Mouse (Mus musculus): Measurements from ENCODE around the gene Kif1c.

The Kif1c gene

DNA sequence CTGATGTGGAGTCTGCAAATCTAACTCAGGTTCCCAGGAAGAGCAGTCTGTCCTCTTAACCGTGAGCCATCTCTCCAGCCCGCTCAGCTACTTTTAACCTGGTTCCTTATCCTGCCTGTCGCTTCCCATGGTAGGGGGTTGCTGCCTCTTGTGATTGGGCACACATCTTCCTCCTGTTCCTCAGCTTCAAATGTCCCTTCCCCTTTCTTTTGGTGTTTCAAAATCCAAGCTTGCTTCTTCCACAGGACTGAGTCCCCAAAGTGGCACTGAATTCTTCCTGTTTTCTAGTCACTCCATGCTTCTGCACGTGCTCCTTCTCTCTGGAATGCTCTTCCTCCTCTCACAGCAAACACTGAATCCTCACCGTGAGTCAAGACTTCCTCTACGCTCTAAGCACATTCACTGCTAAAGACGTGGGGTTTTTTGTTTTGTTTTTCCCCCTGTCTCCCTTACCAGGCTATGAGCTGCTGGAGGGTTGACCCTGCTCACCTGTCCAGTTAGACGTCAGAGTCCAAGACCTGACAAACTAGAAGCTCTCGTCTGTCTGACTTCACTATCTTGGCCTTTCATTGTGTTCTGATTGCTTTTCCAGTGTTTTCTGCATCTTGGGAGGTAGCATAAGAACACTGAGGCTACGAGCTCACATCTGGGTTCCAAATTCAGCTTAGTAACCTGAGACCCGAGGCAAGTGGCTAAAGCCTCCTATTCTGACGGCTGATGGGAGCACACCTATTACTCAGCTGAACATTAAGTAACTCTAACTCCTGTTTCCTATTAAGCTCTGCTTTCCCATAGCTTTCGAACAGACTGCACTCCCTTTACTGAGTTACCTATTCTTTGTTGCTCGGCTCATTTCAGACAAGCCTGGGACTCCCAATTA, 32.8 kb upstream of the Kif1c start:
- DNase-seq (ENCODE audit: extremely low spot score) = no peak

DNA sequence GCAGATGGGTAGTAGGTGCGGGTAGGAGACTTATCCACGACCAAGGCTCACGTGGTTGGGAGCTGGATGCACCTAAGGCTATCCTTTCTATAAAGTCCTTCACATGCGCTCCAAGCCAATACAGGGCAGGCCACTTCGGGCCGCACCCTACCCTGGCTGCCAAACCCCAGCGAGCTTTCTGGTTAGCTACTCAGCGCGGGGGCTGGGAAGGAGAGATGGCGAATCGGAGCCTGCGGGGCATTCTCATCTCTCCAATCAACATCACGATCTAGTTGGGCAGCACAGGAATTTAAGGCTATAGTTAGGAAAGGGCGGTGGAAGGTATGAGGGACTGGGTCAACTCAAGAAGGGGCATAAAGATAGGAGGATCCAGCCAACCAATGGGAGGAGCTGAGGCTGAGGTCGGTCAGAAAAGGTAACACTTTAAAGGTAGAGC, 32.0 kb upstream of the Kif1c start:
- no peak for DNase-seq (ENCODE audit: extremely low spot score)

DNA sequence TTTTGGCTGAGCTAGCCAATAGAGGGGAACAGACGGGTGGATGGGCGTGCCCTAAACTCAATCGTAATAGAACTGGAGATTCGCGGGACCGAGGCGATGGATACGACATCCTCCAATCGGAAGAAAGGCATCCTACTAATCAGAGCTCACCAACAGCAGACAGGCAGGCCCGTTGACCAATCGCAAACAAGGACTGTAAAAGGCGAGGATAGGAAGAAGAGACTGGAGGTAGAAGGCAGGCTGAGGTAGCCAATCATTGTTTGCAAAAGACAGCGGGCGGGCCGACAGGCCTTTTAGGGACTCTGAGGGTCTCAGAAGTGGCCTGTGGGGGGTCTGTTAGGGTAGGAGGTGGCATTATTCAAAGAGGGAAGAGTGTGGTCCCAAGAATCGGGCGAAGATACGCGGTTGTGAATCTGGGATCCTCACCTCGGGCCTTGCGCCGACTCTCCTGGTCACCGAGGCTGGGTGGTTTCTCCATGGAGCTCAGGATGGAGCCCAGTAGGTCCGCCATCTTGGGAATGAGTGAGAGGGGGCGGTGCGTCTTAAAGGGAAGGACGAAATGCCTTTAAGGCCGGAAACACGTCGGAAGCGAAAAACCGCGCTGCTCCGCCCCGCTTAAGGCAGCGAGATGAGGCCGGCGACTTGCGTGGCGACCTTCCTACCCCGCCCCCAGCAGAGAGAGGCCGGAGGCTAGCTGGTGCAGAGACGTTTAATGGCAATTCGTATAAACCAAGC, 31.4 kb upstream of the Kif1c start, which contains the start of gene Spag7:
TSS of gene Spag7 (minus strand) at position 646 of the 735 bp plus-strand sequence.
- DNase-seq (ENCODE audit: extremely low spot score) = peak; percentile 96

DNA sequence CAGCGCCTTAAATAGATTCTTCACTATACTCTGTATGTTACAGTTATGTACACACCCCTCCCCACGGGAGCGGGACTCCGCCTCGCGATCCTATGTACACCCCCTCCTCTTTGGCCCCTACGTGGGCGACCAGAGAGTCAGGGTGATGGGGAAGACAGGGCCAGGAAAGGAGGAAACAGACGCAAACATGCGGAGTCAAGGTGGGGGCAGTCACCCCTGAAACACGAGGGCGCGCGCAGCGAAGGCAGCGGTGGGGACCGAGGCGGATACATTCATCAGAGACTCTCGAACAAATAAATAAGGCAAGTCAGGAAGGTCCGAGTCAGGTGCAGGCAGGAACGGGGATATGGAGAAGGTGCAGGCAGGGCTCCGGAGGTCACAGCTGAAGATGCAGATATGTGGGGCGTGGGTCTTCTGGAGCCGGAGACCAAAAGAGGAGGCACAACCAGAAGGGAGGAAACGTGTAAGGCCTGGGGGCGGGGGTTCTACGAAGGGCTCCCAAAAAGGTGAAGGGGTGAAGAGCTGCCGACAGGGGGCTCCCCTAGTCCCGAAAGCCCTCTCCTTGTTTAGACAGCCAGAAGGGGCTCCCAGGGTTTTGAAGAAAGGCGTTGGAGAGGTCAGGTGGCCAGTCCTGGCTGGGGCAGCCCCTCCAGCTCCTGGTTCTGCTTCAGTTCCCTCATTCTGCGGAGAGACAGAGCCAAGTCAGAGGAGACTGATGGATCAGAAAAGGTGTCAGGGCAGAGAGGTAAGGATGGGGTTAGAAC, 30.6 kb upstream of the Kif1c start:
- peak; percentile 87 for DNase-seq (ENCODE audit: extremely low spot score)

DNA sequence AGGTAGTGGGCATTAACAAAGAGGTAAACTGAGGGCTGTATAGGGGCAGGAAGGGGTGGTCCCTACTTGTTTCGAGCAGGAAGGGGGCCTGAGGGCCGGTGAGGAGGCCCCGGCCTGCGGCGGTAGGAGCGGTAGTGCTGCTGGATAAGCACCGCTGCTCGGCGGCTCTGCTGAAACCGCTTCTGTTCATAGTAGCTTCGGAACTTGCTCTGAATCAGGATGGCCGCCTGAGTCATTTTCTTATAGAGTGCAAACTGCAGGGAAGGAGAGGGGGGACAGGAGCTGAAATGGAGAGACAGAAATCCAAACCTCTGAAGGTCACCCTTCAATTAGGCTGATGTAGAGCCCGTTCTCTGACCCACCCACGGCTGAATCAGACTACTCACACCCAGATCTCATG, 29.9 kb upstream of the Kif1c start:
- no peak for DNase-seq (ENCODE audit: extremely low spot score)

DNA sequence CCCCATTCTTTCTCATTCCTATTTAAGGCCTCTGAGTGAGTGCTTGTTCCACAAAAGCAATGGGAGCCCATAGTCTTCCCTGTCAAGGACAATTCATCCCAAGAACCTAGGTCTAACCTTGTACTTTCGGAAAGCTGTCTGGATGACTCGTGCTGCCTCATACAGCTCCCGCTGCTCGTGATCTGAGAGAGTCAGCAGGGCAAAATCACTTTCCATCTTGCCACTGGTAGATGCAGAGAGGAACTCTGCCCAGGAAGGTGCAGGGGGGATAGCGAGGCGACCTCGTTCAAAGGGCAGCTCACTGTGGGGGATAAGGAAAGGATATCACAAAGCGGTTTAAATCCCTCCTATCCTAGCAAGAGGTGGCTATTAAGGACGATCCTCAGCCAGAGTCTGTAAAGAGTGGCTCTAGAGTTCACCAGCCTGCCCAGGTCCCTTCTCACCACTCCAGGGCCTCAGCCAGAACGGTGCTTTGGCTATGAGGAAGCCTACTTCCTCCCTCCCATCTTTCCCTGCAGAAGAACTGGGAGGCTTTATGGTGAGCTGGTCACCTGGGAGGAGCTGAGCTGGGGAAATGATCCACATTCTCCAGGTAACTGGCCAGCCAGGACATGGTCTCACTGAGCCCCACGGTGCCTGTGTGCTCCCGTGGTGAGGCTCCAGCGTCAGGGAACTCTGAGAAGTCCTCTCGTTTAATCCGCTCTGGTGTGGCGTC, 28.9 kb upstream of the Kif1c start:
- DNase-seq (ENCODE audit: extremely low spot score) = no peak

DNA sequence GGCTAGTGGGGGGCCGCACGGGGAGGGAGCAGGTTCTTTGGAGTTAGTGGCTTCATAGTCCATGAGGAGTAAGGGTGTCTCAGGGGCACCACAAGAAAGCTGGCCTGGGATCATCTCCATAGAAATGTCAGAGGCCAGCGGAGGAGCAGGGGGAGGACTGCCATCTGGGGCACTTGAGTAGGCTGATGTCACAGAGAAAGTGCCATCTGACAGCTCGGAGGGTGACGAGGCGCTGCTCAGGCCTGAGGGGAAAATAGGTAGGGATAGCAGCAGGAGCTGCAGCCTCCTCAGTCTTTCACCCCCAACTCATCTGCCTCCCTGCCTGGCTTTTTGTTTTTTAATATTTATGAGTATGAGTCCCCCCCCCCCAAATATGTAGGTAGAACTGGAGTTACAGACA, 26.3 kb upstream of the Kif1c start:
- no peak for DNase-seq (ENCODE audit: extremely low spot score)

DNA sequence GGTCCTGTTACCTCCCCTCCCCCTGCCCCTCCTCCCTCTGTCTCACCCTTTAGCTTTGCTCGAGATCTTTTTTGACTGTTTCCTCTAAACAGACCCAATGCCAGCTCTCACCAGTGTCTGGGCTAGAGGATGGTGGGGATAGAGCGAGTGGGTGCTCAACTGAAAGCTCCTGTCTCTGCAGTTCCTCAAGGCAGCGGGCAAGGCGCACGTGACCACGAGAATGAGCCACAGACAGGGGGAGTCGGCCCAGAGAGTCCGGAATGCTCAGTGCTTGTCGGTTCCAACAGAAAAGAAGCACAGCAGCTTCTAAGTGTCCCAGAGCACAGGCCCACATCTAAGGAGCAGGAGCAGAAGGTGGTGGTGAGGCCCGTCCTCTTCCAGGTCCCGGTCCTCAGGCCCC, 25.8 kb upstream of the Kif1c start:
- DNase-seq (ENCODE audit: extremely low spot score) = no peak

DNA sequence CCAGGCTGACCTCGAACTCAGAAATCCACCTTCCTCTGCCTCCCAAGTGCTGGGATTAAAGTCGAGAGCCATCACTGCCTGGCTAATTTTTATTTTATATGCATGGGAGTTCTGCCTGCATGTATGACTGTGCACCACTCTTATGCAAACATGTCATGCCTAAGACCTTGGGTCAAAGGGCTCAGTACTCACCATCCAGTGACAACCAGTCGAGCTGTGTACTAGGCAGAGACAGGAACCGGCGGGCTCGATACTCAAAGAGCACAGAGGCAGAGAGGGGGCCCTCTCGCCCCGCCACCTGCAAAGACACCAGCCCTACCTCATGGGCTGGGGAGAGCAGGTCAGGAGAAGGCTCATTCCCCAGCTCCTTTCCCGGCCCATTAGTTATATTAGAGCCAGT, 22.3 kb upstream of the Kif1c start:
- no peak for DNase-seq (ENCODE audit: extremely low spot score)

DNA sequence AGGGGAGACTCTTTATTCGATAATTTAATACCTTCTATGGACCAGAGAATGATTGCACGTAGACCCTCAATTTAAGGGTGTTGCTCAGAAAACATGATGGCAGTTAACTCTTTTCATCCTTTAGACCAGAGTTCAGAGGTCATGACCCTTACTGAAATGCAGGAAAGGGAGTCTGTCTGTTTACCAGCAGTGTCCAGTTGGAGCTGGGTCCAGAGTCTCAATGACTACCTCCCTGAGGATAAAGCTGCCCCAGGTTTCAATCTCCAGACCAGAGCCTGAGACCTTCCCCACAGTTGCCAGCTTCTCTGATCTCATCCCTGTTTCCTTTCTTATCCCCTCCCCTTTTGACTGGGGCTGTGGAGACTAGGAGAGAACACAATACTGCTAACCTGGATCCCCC, 21.8 kb upstream of the Kif1c start:
- DNase-seq (ENCODE audit: extremely low spot score) = no peak

DNA sequence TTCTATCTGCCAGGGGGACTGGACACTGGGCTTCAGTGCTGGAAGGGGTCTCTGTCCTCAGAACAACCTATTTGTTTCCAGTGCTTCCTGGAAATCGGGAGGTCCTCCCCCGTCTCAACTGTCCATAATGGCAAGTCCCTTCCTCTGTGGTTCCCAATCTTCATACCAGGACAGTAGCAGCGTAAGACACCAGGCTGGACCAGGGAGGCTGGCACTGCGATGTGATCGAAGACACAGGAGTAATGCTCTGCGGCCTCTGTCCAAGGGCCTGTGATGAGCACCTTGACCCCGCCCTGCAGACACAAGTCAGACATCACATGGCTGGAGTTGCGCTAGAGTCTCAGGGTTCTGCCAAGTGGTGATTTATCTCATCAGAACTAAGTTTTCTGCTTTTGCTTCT, 21.0 kb upstream of the Kif1c start:
- DNase-seq (ENCODE audit: extremely low spot score) = no peak

DNA sequence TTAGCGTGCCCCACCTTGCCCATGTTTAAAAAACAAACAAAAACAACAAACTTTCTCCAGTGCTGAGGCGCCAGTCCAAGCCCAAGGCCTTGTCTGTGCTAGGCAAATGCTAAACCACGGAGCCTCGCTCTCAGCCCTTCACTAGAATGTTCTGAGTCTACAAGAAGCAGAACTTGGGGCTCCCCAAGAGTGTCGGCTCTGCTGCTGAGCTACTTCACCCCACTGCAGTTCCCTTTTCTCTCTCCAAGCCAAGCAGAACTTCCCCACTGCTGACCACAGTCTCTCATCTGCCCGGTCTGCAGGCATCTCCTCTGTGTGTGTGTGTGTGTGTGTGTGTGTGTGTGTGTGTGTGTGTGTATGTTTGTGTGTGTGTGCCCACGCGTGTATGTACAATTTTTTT, 20.5 kb upstream of the Kif1c start:
- DNase-seq (ENCODE audit: extremely low spot score) = no peak

DNA sequence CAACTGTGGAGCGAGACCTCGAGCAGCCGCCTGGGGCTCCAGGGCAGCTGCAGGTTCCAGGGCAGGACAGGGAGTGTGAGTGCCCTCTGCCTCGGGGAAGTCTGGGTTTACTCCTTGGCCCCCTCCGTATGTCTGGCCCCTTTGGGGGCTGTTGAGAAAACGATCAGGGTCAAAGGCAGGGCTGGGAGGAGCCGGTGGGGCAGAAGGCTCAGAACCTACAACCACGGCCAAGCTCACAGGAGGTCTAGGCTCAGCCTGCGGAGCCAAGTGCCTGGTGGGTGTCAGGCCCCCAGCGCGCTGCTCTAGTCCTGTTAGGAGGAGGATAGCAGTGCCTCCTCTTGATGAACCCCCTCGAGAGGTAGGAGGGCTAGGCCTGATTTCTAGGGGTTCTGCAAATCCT, 19.2 kb upstream of the Kif1c start:
- DNase-seq (ENCODE audit: extremely low spot score) = no peak

DNA sequence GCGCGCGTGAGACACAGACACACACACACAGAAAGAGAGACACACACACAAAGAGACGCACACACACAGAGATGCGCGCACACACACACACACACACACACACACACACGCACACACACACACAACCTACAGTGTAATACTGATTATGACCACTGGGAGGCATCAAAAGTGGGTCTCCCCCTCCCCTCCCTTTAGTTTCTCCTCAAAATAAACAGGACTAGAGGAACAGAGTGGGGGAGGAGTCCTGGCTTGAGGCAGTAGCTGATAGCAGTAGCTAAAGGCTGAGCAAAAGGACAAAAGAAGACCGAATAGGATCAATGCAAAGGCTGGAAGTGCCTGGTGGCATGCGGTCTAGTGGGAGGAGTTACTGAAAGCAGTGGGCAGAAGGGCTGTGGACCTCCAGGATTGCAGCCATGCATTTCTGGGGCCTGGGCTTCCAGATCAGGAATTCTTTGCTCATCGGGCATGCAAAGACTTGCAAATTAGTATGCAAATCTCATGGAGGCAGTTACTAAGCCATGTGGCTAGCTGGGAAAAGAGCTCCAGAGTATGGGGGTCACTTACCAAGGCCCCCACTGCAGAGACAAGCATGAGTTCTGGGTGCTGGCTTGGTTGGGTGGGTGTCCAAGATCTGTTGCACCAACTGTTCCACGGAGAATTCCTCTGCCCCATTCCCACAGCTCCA, 18.3 kb upstream of the Kif1c start:
- DNase-seq (ENCODE audit: extremely low spot score) = peak; percentile 78

DNA sequence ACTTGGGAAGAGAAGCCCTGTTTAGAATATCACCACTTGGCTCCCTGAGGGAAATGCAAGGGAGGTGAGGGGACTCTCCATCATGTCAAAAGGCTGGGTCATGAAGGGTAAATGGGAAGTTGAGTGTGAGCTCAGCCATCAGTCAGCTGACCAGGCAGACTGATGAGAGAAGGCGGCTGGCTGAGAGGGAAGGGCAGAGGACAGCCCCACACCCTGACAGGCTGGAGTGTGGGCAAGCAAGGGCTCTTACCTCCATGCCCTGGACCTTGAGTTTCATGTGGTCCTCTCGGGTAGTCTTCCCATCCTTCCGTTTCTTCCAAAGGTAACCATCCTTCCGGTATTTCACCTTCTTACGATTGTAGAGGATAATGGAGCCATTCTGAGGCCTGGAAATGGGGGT, 16.7 kb upstream of the Kif1c start:
- no peak for DNase-seq (ENCODE audit: extremely low spot score)

DNA sequence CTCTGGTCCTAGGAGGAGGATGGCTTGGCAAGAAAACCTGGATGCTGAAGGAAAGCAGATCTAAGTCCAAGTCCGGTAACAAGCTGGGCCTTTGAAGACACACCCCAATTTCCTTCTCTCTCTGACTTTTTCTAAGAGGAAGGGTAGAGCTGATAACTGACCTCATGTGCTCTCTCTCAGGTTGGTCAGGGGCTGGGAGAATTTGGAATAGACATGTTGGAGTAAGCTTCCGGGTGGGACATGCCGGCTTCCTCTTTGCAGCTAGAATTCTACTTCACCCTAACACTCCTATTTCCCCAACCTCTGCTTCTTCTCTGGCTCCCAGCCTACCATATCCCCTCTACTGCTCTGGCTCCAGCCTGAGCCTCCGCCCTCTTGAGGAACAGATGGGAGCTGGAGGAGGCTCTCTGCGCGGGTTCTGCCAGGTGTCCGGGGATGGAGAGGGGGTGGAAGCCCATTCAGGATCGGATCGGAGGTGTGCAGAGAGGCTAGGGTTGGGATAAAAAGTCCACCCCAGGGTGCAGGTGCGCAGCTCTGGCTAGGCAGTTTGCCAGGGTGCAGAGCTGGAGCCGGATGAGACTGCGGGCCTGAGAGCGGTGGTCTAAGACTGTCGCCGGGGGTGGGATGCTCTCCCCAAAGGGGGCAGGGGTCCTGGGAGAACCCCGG, 13.3 kb upstream of the Kif1c start:
- DNase-seq (ENCODE audit: extremely low spot score) = no peak

DNA sequence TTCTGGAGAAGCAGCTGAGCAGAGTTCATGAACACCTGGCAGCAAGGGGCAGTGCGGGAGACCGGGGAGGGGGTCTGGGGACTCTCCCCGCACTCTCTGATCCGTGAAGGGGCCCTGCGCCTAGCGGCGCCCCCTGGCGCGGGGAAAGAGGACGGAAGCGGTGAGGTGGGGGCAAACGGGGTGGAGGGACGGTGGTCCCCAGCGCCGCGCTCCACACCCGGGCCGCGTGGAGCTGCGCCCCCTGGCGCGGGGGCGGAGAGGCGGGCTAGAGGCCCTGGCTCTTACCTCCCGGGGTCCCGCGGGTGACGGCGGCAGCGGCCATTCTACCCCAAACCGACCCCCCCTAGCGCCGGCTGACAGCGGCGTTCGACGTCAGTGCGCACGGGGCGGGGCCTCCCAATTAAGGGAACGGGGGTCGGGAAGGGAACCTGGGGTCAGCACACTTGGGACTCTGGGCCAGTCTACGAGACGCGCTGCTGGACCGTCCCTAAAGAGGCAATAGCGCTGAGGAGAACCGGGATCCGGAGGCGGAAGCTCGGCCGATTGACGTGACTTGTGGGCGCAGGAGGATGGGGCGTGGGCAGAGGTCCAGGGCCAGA, 12.6 kb upstream of the Kif1c start, which contains the start of gene Camta2:
TSS of gene Camta2 (minus strand) at position 505 of the 599 bp plus-strand sequence.
- peak; percentile 94 for DNase-seq (ENCODE audit: extremely low spot score)

DNA sequence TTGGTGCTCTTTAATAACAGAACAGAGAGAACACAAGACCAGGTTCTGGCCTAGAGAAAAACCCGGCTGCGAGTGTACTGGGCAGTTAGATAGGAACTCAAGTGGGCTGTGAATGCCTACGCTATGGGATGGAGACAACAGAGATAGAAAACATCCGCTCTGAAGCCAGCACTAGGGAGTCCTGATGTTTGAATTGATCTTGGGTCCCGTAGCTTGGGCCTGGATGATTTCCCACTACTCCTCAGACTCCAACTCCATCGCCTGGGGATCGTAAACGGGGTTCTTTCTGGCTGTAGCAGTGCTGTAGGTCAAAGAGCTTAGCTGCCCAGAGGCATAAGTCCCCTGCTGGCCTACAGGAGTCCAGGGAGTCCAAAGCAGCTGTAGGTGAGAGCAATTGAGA, 12.0 kb upstream of the Kif1c start:
- no peak for DNase-seq (ENCODE audit: extremely low spot score)

DNA sequence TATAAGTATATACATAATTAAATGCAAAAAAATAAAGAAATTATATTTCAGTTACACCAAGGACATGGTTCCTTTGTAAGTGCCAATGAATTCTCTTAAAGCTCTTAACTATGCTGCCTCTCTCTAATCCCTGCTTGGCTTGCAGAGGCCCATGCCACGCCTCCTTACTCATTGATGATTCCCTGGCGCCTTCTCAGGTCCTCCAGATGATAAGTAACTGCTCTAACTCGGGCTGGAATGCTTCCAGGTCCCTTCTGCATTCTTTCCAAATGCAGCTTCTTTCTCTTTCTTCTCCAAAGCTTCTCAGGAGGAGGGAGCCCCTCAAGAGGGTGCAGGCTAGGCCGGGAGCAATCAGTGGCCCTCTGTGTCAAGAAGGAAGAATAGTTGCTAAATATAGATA, 10.8 kb upstream of the Kif1c start:
- no peak for DNase-seq (ENCODE audit: extremely low spot score)

DNA sequence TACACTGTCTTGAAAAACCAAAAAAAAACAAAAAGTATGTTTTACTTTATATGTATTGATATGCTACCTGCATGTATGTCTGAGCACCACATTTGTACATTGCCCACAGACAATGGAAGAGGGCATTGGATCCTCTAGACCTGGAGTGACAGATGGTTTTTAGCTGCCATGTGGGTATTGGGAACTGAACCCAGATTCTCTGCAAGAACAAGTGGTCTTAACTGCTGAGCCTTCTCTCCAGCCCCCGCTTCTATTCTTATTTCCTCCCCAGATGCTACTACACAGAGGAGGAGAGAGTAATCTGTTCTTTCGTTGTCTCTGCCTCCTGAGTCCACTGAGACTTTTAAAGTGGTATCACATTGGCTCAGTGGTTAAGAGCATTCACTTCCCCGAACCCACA, 6.8 kb upstream of the Kif1c start:
- DNase-seq (ENCODE audit: extremely low spot score) = no peak
